Mouse (Mus musculus): Measurements from ENCODE around the gene Cd24a.

DNA sequence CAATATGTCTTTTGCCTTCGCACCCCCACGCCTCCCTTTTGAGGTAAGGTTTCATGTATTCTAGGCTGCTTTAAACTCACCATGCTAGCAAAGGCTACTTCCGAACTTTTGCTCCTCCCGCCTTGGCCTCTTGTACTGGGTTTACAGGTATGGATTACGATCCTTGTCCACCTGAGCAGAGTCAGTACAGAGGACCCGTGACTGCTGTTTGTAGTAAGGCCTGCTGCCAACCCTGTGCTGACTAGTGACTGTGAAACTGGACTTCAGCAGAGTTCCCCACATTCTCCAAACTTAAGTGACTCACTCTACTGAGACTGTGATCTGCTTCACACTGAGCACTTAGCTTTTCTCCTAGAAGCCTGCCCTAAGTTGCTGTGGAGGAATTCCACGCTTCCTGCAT lies 40.4 kb upstream of the Cd24a start:
- TF ChIP-seq CTCF (IDR thresholded peaks at IDR 0.05; ENCODE audit: low read depth, low read length), result no peak
- no peak for TF ChIP-seq POLR2A (IDR thresholded peaks at IDR 0.05; ENCODE audit: borderline replicate concordance, low read depth, low read length)

Measured in bone marrow macrophage, adult 2 months (primary cell).